Mouse (Mus musculus): Measurements from ENCODE around the gene Lrrc8a.

Lrrc8a gene

GRCm38 (mm10) chr2:30261921-30262839 lies 24.7 kb downstream of the Lrrc8a start:
- no peak for DNase-seq (ENCODE audit: low read depth, low spot score)

- no peak for DNase-seq (ENCODE audit: low read depth, low spot score)
These were observed 25.4 kb downstream of the Lrrc8a start for GRCm38 (mm10) chr2:30262840-30263441.

GRCm38 (mm10) chr2:30263811-30264210 lies 26.3 kb downstream of the Lrrc8a start:
- DNase-seq (ENCODE audit: low read depth, low spot score): no peak

GRCm38 (mm10) chr2:30264671-30265519 lies 27.4 kb downstream of the Lrrc8a start:
- DNase-seq (ENCODE audit: low read depth, low spot score): no peak

GRCm38 (mm10) chr2:30265767-30266253 lies 28.3 kb downstream of the Lrrc8a start, which contains the start of gene Phyhd1:
TSS of gene Phyhd1 (plus strand) at chr2:30266203.
- DNase-seq (ENCODE audit: low read depth, low spot score): no peak

- no peak for DNase-seq (ENCODE audit: low read depth, low spot score)
These were observed 29.0 kb downstream of the Lrrc8a start for GRCm38 (mm10) chr2:30266392-30266941.

GRCm38 (mm10) chr2:30267466-30267865 lies 30.0 kb downstream of the Lrrc8a start:
- no peak for DNase-seq (ENCODE audit: low read depth, low spot score)

- no peak for DNase-seq (ENCODE audit: low read depth, low spot score)
These were observed 30.9 kb downstream of the Lrrc8a start for GRCm38 (mm10) chr2:30268371-30268770.

- no peak for DNase-seq (ENCODE audit: low read depth, low spot score)
These were observed 31.9 kb downstream of the Lrrc8a start for GRCm38 (mm10) chr2:30269241-30269990.

- DNase-seq (ENCODE audit: low read depth, low spot score): peak; percentile 81
These were observed 32.6 kb downstream of the Lrrc8a start for GRCm38 (mm10) chr2:30270134-30270533.

GRCm38 (mm10) chr2:30280743-30281142 lies 43.2 kb downstream of the Lrrc8a start, which contains the start of gene Gm28038:
TSS of gene Gm28038 (plus strand) at chr2:30281043.
- no peak for DNase-seq (ENCODE audit: low read depth, low spot score)

GRCm38 (mm10) chr2:30281651-30282050 lies 44.1 kb downstream of the Lrrc8a start:
- DNase-seq (ENCODE audit: low read depth, low spot score): no peak

GRCm38 (mm10) chr2:30283193-30283592 lies 45.7 kb downstream of the Lrrc8a start:
- DNase-seq (ENCODE audit: low read depth, low spot score): no peak

GRCm38 (mm10) chr2:30285004-30285403 lies 47.5 kb downstream of the Lrrc8a start:
- DNase-seq (ENCODE audit: low read depth, low spot score): no peak

GRCm38 (mm10) chr2:30285416-30286181 lies 48.1 kb downstream of the Lrrc8a start:
- no peak for DNase-seq (ENCODE audit: low read depth, low spot score)

GRCm38 (mm10) chr2:30286192-30287026 lies 48.9 kb downstream of the Lrrc8a start, which contains the start of the genes Dolk and Nup188:
TSS of gene Dolk (minus strand) at chr2:30286334.
TSS of gene Nup188 (plus strand) at chr2:30286397.
- peak; percentile 99 for DNase-seq (ENCODE audit: low read depth, low spot score)

GRCm38 (mm10) chr2:30287027-30287373 lies 49.5 kb downstream of the Lrrc8a start:
- peak; percentile 45 for DNase-seq (ENCODE audit: low read depth, low spot score)

- peak; percentile 20 for DNase-seq (ENCODE audit: low read depth, low spot score)
These were observed 62.0 kb downstream of the Lrrc8a start for GRCm38 (mm10) chr2:30299525-30299924.

- no peak for DNase-seq (ENCODE audit: low read depth, low spot score)
These were observed 62.5 kb downstream of the Lrrc8a start for GRCm38 (mm10) chr2:30299966-30300365.

Measured in CD4-positive, CD25-positive, alpha-beta regulatory T cell, adult 2 months (primary cell).